Mouse (Mus musculus): ENCODE data around the gene Cit.
"Not testable (repeated sequence)": the region's sequence is repeated elsewhere in the genome, so short reads cannot be mapped to it uniquely, and the experiment has no call there.

The Cit gene

GRCm38 (mm10) chr5:115844766-115845634, at the start of gene Cit:
Cit (plus strand) TSS chr5:115845278.
- peak; percentile 97 for DNase-seq (ENCODE audit: low read depth, low spot score)

- DNase-seq (ENCODE audit: low read depth, low spot score): no peak
These were observed 45.8 kb upstream of the Cit start for GRCm38 (mm10) chr5:115799016-115799894.

- no peak for DNase-seq (ENCODE audit: low read depth, low spot score)
These were observed 45.2 kb upstream of the Cit start for GRCm38 (mm10) chr5:115799895-115800232.

GRCm38 (mm10) chr5:115812262-115812661, 32.8 kb upstream of the Cit start:
- no peak for DNase-seq (ENCODE audit: low read depth, low spot score)

- DNase-seq (ENCODE audit: low read depth, low spot score): peak; percentile 45
These were observed 28.1 kb upstream of the Cit start for GRCm38 (mm10) chr5:115817022-115817421.

GRCm38 (mm10) chr5:115817655-115818054, 27.4 kb upstream of the Cit start:
- not testable (repeated sequence) for DNase-seq (ENCODE audit: low read depth, low spot score)

GRCm38 (mm10) chr5:115819966-115820365, 25.1 kb upstream of the Cit start:
- DNase-seq (ENCODE audit: low read depth, low spot score): no peak

- no peak for DNase-seq (ENCODE audit: low read depth, low spot score)
These were observed 23.9 kb upstream of the Cit start for GRCm38 (mm10) chr5:115821200-115821599.

- DNase-seq (ENCODE audit: low read depth, low spot score): no peak
These were observed 23.2 kb upstream of the Cit start for GRCm38 (mm10) chr5:115821910-115822309.

- DNase-seq (ENCODE audit: low read depth, low spot score): no peak
These were observed 12.3 kb upstream of the Cit start for GRCm38 (mm10) chr5:115832754-115833153.

GRCm38 (mm10) chr5:115833806-115834205, 11.3 kb upstream of the Cit start:
- not testable (repeated sequence) for DNase-seq (ENCODE audit: low read depth, low spot score)

- no peak for DNase-seq (ENCODE audit: low read depth, low spot score)
These were observed 9.8 kb upstream of the Cit start for GRCm38 (mm10) chr5:115835291-115835690.

GRCm38 (mm10) chr5:115838059-115838458, 7.0 kb upstream of the Cit start:
- DNase-seq (ENCODE audit: low read depth, low spot score): no peak

- DNase-seq (ENCODE audit: low read depth, low spot score): no peak
These were observed 4.6 kb upstream of the Cit start for GRCm38 (mm10) chr5:115840453-115840852.

GRCm38 (mm10) chr5:115840946-115841775, 3.9 kb upstream of the Cit start:
- DNase-seq (ENCODE audit: low read depth, low spot score): no peak

GRCm38 (mm10) chr5:115844368-115844765, 711 bp upstream of the Cit start:
- no peak for DNase-seq (ENCODE audit: low read depth, low spot score)

GRCm38 (mm10) chr5:115845635-115846174, 627 bp downstream of the Cit start:
- DNase-seq (ENCODE audit: low read depth, low spot score): no peak

- DNase-seq (ENCODE audit: low read depth, low spot score): no peak
These were observed 2.1 kb downstream of the Cit start for GRCm38 (mm10) chr5:115847166-115847565.

GRCm38 (mm10) chr5:115848463-115848862, 3.4 kb downstream of the Cit start:
- DNase-seq (ENCODE audit: low read depth, low spot score): no peak

- DNase-seq (ENCODE audit: low read depth, low spot score): no peak
These were observed 4.3 kb downstream of the Cit start for GRCm38 (mm10) chr5:115849263-115849829.
